Mouse (Mus musculus) brain, embryonic 14.5 days (tissue): ENCODE data around the gene Sipa1l3.

Experiments used
- CTCF ChIP-seq: fragments of 200-500 bp; IDR thresholded peaks from 2 replicates; pipeline ENCODE4 v1.5.1; 2012; ENCODE audit warnings: inconsistent platforms, mild to moderate bottlenecking, moderate library complexity, borderline replicate concordance; ENCODE audit not compliant: insufficient read depth, insufficient read length; ENCODE audit errors: extremely low read depth
- POLR2A ChIP-seq: fragments of 200-500 bp; IDR thresholded peaks from 2 replicates; pipeline ENCODE4 v1.6.1; 2012; ENCODE audit warnings: mild to moderate bottlenecking, inconsistent platforms, borderline replicate concordance; ENCODE audit not compliant: poor library complexity, insufficient read depth, insufficient read length, severe bottlenecking; ENCODE audit errors: extremely low read depth

GRCm38 (mm10) chr7:29396943-29397340, 121.5 kb downstream of the Sipa1l3 start:
- TF ChIP-seq CTCF (no peak), POLR2A (no peak)
